Mouse (Mus musculus): ENCODE results near the gene Cntnap5b. TPM values are rescaled to one million over a fixed set of nuclear protein-coding genes. Genes with fewer than 3 reads are reported as not detected.

The Cntnap5b gene
- total RNA-seq, 1 experiment: not detected

- Histone ChIP-seq H3K36me3 (ENCODE audit: control insufficient read depth, insufficient read depth, low read length, poor library complexity, severe bottlenecking) (no peaks in the 10 kb centered on the region), H3K27ac (ENCODE audit: insufficient read depth, low read depth, low read length, poor library complexity, severe bottlenecking) (no peak overlapping the region), H3K9me3 (ENCODE audit: control insufficient read depth, insufficient read depth, low read depth, low read length) (no peaks in the 10 kb centered on the region), H3K4me1 (ENCODE audit: control insufficient read depth in 2 of 2, insufficient read depth in 2 of 2, low read length in 2 of 2, poor library complexity in 1 of 2) (no peaks in the 10 kb centered on the region), H3K4me3 (ENCODE audit: insufficient read depth in 1 of 2, low read depth in 1 of 2, low read length in 2 of 2, poor library complexity in 1 of 2, severe bottlenecking in 1 of 2) (no peak overlapping the region), H3K9ac (ENCODE audit: insufficient read depth, low read depth, low read length, poor library complexity, severe bottlenecking) (no peak overlapping the region)
- DNase-seq (ENCODE audit: low read depth, low spot score): no peak
- no peak for TF ChIP-seq CHD2 (IDR thresholded peaks at IDR 0.05; ENCODE audit: low read depth, low read length)
- TF ChIP-seq HCFC1 (IDR thresholded peaks at IDR 0.05; ENCODE audit: borderline replicate concordance, insufficient read depth, low read length): no peak
- no peak for TF ChIP-seq ZNF384 (IDR thresholded peaks at IDR 0.05; ENCODE audit: low read depth, low read length)
- in situ Hi-C loops (cut with MboI; ENCODE audit: low sequenced_read_pairs in 2 of 2, unreplicated experiment in 2 of 2): no loop called here
Measured at GRCm38 (mm10) chr1:100101017-100101416, 328.5 kb downstream of the Cntnap5b start.

GRCm38 (mm10) chr1:100104343-100104742, 331.8 kb downstream of the Cntnap5b start:
- DNase-seq (ENCODE audit: low read depth, low spot score): no peak
- no peaks in the 10 kb centered on the region for H3K36me3 ChIP-seq (ENCODE audit: control insufficient read depth, insufficient read depth, low read length, poor library complexity, severe bottlenecking)
- no peak overlapping the region for H3K27ac ChIP-seq (ENCODE audit: insufficient read depth, low read depth, low read length, poor library complexity, severe bottlenecking)
- no peak overlapping the region for H3K4me3 ChIP-seq (ENCODE audit: insufficient read depth in 1 of 2, low read depth in 1 of 2, low read length in 2 of 2, poor library complexity in 1 of 2, severe bottlenecking in 1 of 2)
- in situ Hi-C loops (cut with MboI; ENCODE audit: low sequenced_read_pairs in 2 of 2, unreplicated experiment in 2 of 2): no loop called here
- H3K4me1 ChIP-seq (ENCODE audit: control insufficient read depth in 2 of 2, insufficient read depth in 2 of 2, low read length in 2 of 2, poor library complexity in 1 of 2): no peaks in the 10 kb centered on the region
- TF ChIP-seq CHD2 (IDR thresholded peaks at IDR 0.05; ENCODE audit: low read depth, low read length): no peak
- TF ChIP-seq ZC3H11A (IDR thresholded peaks at IDR 0.05; ENCODE audit: borderline replicate concordance, low read depth, low read length): no peak
- no peak for TF ChIP-seq MAFK (IDR thresholded peaks at IDR 0.05; ENCODE audit: insufficient read depth, low read depth, low read length)
- H3K9me3 ChIP-seq (ENCODE audit: control insufficient read depth, insufficient read depth, low read depth, low read length): no peaks in the 10 kb centered on the region
- H3K9ac ChIP-seq (ENCODE audit: insufficient read depth, low read depth, low read length, poor library complexity, severe bottlenecking): no peak overlapping the region

GRCm38 (mm10) chr1:100122410-100122935, 349.9 kb downstream of the Cntnap5b start:
- in situ Hi-C loops (cut with MboI; ENCODE audit: low sequenced_read_pairs in 2 of 2, unreplicated experiment in 2 of 2): no loop called here
- no peak overlapping the region for H3K27ac ChIP-seq (ENCODE audit: insufficient read depth, low read depth, low read length, poor library complexity, severe bottlenecking)
- no peaks in the 10 kb centered on the region for H3K9me3 ChIP-seq (ENCODE audit: control insufficient read depth, insufficient read depth, low read depth, low read length)
- DNase-seq (ENCODE audit: low read depth, low spot score): no peak
- no peak for TF ChIP-seq MAFK (IDR thresholded peaks at IDR 0.05; ENCODE audit: insufficient read depth, low read depth, low read length)
- no peak for TF ChIP-seq ZNF384 (IDR thresholded peaks at IDR 0.05; ENCODE audit: low read depth, low read length)
- no peak for TF ChIP-seq ZC3H11A (IDR thresholded peaks at IDR 0.05; ENCODE audit: borderline replicate concordance, low read depth, low read length)
- TF ChIP-seq CHD2 (IDR thresholded peaks at IDR 0.05; ENCODE audit: low read depth, low read length): no peak
- TF ChIP-seq HCFC1 (IDR thresholded peaks at IDR 0.05; ENCODE audit: borderline replicate concordance, insufficient read depth, low read length): no peak
- H3K4me3 ChIP-seq (ENCODE audit: insufficient read depth in 1 of 2, low read depth in 1 of 2, low read length in 2 of 2, poor library complexity in 1 of 2, severe bottlenecking in 1 of 2): no peak overlapping the region
- H3K9ac ChIP-seq (ENCODE audit: insufficient read depth, low read depth, low read length, poor library complexity, severe bottlenecking): no peak overlapping the region
- H3K36me3 ChIP-seq (ENCODE audit: control insufficient read depth, insufficient read depth, low read length, poor library complexity, severe bottlenecking): no peaks in the 10 kb centered on the region
- no peaks in the 10 kb centered on the region for H3K4me1 ChIP-seq (ENCODE audit: control insufficient read depth in 2 of 2, insufficient read depth in 2 of 2, low read length in 2 of 2, poor library complexity in 1 of 2)

GRCm38 (mm10) chr1:100163588-100164357, 391.2 kb downstream of the Cntnap5b start:
- H3K36me3 ChIP-seq (ENCODE audit: control insufficient read depth, insufficient read depth, low read length, poor library complexity, severe bottlenecking): no peaks in the 10 kb centered on the region
- no peak overlapping the region for H3K9ac ChIP-seq (ENCODE audit: insufficient read depth, low read depth, low read length, poor library complexity, severe bottlenecking)
- no peaks in the 10 kb centered on the region for H3K4me1 ChIP-seq (ENCODE audit: control insufficient read depth in 2 of 2, insufficient read depth in 2 of 2, low read length in 2 of 2, poor library complexity in 1 of 2)
- in situ Hi-C loops (cut with MboI; ENCODE audit: low sequenced_read_pairs in 2 of 2, unreplicated experiment in 2 of 2): no loop called here
- no peak overlapping the region for H3K4me3 ChIP-seq (ENCODE audit: insufficient read depth in 1 of 2, low read depth in 1 of 2, low read length in 2 of 2, poor library complexity in 1 of 2, severe bottlenecking in 1 of 2)
- no peak for DNase-seq (ENCODE audit: low read depth, low spot score)
- no peak for TF ChIP-seq ZC3H11A (IDR thresholded peaks at IDR 0.05; ENCODE audit: borderline replicate concordance, low read depth, low read length)
- no peak for TF ChIP-seq ZNF384 (IDR thresholded peaks at IDR 0.05; ENCODE audit: low read depth, low read length)
- no peak for TF ChIP-seq HCFC1 (IDR thresholded peaks at IDR 0.05; ENCODE audit: borderline replicate concordance, insufficient read depth, low read length)
- no peak for TF ChIP-seq MAFK (IDR thresholded peaks at IDR 0.05; ENCODE audit: insufficient read depth, low read depth, low read length)
- H3K9me3 ChIP-seq (ENCODE audit: control insufficient read depth, insufficient read depth, low read depth, low read length): no peaks in the 10 kb centered on the region
- no peak overlapping the region for H3K27ac ChIP-seq (ENCODE audit: insufficient read depth, low read depth, low read length, poor library complexity, severe bottlenecking)

Data from ES-E14 (cell line).